Mouse (Mus musculus): ENCODE data around the gene Syngap1. TPM values are rescaled to one million over a fixed set of nuclear protein-coding genes. Genes with fewer than 3 reads are reported as not detected.

The Syngap1 gene
- 1 to 10 TPM; 1.3 to 2.1 TPM for total RNA-seq (2023)

DNA sequence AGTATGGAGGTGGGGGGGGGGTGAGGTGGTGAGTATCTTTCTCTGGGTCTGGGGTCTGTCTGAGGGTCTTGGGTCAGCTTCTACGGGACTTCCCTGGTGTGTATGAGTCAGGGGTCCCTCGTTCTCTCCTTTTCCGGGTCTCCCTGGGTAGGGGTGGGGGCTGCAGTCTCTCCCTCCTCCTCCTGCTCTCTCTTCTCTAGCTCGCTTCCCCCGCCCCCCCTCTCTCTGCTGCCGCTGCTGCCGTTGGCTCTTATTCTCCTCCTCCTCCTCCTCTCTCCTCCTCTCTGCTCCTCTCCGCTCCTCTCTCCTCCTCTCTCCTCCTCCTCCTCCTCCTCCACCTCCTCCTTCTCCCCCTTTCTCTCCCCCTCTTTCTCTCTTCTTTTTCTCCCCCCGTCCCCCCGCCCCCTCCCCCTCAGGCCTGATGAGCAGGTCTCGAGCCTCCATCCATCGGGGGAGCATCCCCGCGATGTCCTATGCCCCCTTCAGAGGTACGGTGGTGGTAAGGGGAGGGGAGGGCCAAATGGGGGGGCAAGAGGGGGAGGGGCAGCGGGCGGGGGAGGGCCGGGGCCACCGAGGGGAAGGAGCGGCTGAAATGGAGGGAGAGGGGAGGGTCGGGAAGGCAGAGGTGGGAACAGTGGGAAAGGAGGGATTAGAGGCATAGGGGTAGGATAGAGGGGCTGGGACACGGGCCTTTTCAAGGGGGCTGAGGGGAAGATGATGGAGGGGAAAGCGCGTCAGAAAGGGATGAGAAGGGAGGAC is at the start of gene Syngap1:
TSS of gene Syngap1 (plus strand) at position 223 of the 759 bp plus-strand sequence.

GRCm38 (mm10) chr17:26916711-26917482 is 24.2 kb upstream of the Syngap1 start, which contains the start of gene Kifc5b:
Gene Kifc5b (plus strand): TSS chr17:26917091.

GRCm38 (mm10) chr17:26932839-26933398 is 8.1 kb upstream of the Syngap1 start, which contains the start of gene Phf1:
Gene Phf1 (plus strand): TSS chr17:26933052.

GRCm38 (mm10) chr17:26939178-26939972 is 1.7 kb upstream of the Syngap1 start, which contains the start of gene Cuta:
Gene Cuta (minus strand): TSS chr17:26939569.

DNA sequence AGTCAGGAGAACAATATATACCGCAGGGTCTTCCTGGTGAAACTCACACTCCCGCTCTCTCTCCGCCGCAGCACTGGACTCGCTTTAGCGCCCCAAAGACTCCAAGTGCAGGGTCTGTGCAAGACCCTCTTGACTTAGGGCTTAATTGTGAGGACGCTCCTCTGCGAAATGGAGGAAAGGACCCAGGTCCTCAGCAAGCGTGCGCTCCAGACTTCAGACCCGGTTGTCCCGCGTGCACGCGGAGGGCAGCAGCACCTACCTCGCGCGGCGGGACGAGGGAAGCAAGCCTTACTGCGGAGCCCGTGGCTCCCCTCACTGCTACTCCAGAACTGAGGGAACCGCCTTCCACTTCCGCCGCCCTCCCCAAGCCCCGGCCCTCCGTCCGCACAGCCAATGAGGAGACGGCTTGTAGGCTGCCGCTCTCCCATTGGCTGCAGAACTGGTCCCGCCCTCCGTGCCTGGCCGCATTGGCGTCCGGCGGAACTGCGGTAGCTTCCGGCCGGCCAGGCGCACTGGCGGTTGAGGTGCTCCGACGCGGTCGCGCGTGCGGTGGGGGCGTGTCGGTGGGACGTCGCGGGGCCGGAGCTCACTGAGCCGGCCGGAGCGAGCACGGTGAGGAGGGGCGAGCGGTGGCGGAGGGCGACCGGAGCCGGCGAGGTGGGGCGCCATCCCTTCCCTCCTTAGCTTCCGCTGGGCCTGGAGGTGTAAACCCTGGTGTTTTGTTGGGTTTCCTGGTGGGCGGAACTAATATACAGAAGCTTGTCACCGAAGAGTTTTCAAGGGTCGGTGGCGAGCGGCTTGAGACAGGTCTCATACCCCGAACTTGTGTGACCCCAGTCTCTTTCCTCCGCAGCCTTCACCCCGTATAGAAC is 31.9 kb downstream of the Syngap1 start, which contains the start of gene Zbtb9:
TSS of gene Zbtb9 (plus strand) at position 465 of the 872 bp plus-strand sequence.

Other genes starting within 250 kb of the Syngap1 start
- gene Crebrf, start 225.6 kb upstream of the Syngap1 start, total RNA-seq (2023) = 10 to 100 TPM; 87.8 to 92.6 TPM
- 10 to 100 TPM; 32.1 to 35.7 TPM for gene Bnip1, start 160.2 kb upstream of the Syngap1 start, total RNA-seq (2023)
- not detected for gene Nkx2-5, start 96.2 kb upstream of the Syngap1 start, total RNA-seq (2023)
- 10 to 100 TPM in 1 of 2 experiments, 1 to 10 TPM in 1; 7.4 to 10.4 TPM for gene Kifc5b, start 24.2 kb upstream of the Syngap1 start, total RNA-seq (2023)
- 100 to 1,000 TPM; 126 to 131 TPM for gene Phf1, start 8.2 kb upstream of the Syngap1 start, total RNA-seq (2023)
- 100 to 1,000 TPM in 1 of 2 experiments, 10 to 100 TPM in 1; 95.6 to 111 TPM for gene Cuta, start 1.7 kb upstream of the Syngap1 start, total RNA-seq (2023)
- gene Zbtb9, start 31.9 kb downstream of the Syngap1 start, total RNA-seq (2023) = 10 to 100 TPM; 24.3 to 25.0 TPM
- gene Bak1, start 87.8 kb downstream of the Syngap1 start, total RNA-seq (2023) = 10 to 100 TPM; 39.2 to 47.5 TPM
- 100 to 1,000 TPM in 1 of 2 experiments, 10 to 100 TPM in 1; 97.9 to 108 TPM for gene Itpr3, start 116.1 kb downstream of the Syngap1 start, total RNA-seq (2023)
- 10 to 100 TPM; 46.0 to 52.3 TPM for gene Uqcc2, start 192.7 kb downstream of the Syngap1 start, total RNA-seq (2023)
- not detected for gene Ip6k3, start 226.5 kb downstream of the Syngap1 start, total RNA-seq (2023)

Measured in T-cell, adult 66 days (primary cell).